Mouse (Mus musculus) gastrocnemius, postnatal 14 days (tissue): ENCODE results near the gene Pate1. TPM values are rescaled to one million over a fixed set of nuclear protein-coding genes. Genes with fewer than 3 reads are reported as not detected.

Source experiments
- DNase-seq: peaks from one replicate; pipeline ENCODE4 v3.0.0; 2021; ENCODE audit warnings: mixed read lengths
- intact Hi-C: fragments of 180-260 bp; cut with DNase I; formaldehyde crosslinking; loops from one replicate; pipeline ENCODE4 v1.15.1; 2025; ENCODE audit warnings: low total_unique reads
- long read RNA-seq, 2 experiments: library from polyadenylated mRNA; stranded (forward); transcript quantifications; one replicate each; pipeline ENCODE4 v2.0.0; 2021
- total RNA-seq, 2 experiments: library from RNA; stranded (reverse); gene quantifications; 2 replicates each; pipeline ENCODE4 v1.2.3; 2021

The Pate1 gene
- total RNA-seq = not detected
- long read RNA-seq, experiment 1 = 0 reads
- long read RNA-seq, experiment 2 = 0 reads

DNA sequence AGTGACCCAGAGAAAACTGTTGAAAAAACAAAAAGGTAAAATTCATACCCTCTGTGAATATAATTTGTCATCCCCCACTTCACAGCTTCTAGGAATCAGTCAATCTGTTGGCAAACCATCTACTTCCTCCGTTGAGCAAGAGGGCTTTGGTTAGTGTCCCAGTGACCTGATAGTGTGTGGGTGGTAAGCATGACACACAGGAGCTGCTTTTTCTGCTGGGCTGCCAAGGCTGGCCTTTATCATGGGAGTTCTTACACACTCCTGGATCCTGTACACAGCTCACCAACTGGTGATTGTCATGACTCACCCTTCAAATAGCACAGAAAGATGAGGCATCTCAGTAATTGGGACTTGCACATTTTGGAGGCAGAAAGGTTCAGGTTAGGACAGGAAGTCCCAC lies at the start of gene Pate1:
Gene Pate1 (minus strand): TSS at position 378 of the 400 bp plus-strand sequence.
- intact Hi-C loops = no loop called here
- DNase-seq = no peak

DNA sequence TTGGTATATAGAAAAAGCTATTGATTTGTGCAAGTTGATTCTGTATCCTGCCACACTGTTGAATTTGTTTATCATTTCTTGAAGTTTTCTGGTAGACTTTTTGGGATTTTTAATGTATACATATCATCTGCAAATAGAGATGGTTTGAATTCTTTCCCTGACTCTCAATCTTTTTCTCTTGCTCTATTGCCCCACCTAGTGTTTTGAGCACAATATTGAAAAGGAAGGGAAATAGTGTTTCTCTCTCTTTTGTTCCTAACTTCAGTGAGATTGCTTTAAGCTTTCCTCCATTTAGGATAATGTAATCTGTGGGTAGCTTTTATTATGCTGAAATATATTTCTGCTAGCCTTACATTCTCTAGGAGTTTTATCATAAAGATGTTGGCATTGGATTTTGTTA lies 20.1 kb upstream of the Pate1 start:
- DNase-seq = no peak
- intact Hi-C loops = no loop called here

DNA sequence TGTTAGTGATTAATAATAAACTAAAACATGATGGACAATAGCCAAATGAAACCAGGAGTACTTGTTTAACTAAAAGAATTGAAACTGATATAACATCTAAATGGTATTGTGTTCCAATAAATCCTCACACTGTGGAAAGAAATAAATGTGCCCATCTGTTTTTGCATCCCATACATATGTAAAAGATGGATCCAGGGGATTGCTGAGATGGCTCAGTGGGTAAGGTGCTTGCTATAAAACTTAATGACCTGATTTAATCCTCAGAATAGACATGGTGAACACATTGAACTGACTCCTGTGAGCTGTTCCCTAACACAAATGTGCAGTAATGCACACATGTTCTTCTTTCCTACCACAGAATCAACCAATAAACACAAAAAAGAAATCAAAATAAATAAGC lies 4.7 kb upstream of the Pate1 start:
- DNase-seq = no peak
- intact Hi-C loops = no loop called here

DNA sequence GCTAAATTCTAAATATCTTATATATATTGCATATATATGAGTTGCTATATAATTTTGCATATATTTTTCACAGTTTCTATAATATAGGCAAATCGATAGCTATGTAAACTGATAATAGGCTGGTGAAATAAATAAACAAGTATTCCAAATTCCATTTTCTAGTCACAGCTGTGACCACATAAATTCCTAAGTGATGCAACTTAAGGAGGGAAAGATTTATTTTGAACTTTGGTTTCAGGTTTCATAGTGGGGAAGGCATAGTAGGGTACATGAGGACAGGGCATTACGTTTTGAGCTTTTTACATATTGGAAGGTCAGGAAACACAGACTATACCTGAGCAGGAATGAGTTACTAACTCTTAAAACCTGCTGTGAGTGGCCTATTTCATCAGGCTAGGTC lies 13.6 kb downstream of the Pate1 start:
- intact Hi-C loops = no loop called here
- no peak for DNase-seq

DNA sequence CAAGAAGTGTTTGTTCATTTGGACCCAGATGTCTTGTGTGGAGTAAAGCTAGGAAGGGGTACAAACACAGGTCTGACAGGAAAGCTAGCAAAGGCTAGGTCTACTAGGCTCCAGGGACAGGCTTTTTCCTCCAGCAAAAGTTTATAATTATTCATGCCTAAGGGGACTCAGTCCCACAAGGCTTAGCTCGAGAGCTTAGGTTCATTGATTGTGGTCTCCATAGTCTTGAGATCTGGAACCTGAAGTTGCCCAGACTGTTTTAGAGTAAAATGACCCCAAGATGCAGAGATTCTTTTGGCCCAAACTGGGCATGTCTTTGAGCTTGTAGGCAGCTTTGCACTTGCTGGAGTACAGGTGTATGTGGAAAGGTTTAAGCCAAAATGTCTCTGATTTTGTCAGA lies 39.1 kb downstream of the Pate1 start, which contains the start of gene Pate3:
Gene Pate3 (minus strand): TSS at position 101 of the 400 bp plus-strand sequence.
- no peak for DNase-seq
- intact Hi-C loops = no loop called here

Other genes starting within 250 kb of the Pate1 start
- gene Gm1113, start 169.1 kb downstream of the Pate1 start, total RNA-seq = not detected
- under 1 TPM in 1 of 2 experiments, not detected in 1; 0.06 TPM for gene Ddx25, start 128.9 kb downstream of the Pate1 start, total RNA-seq
- gene Pus3, start 128.8 kb downstream of the Pate1 start, total RNA-seq = 10 to 100 TPM in 1 of 2 experiments, 1 to 10 TPM in 1; 8.7 to 10.6 TPM
- gene Pate2, start 117.1 kb downstream of the Pate1 start, total RNA-seq = under 1 TPM in 1 of 2 experiments, not detected in 1; 0.09 TPM
- gene Hyls1, start 117.0 kb downstream of the Pate1 start, total RNA-seq = 1 to 10 TPM; 1.1 to 1.5 TPM
- gene Pate4, start 75.4 kb downstream of the Pate1 start, total RNA-seq = not detected
- not detected for gene Pate3, start 39.2 kb downstream of the Pate1 start, total RNA-seq
- not detected for gene Gm17677, start 53.7 kb upstream of the Pate1 start, total RNA-seq
- not detected for gene Gm17727, start 90.7 kb upstream of the Pate1 start, total RNA-seq
- not detected for gene Gm27235, start 102.7 kb upstream of the Pate1 start, total RNA-seq
- gene D730048I06Rik, start 102.7 kb upstream of the Pate1 start, total RNA-seq = not detected
- not detected for gene 9230110F15Rik, start 156.8 kb upstream of the Pate1 start, total RNA-seq
- gene 9230113P08Rik, start 221.0 kb upstream of the Pate1 start, total RNA-seq = not detected